Mouse (Mus musculus): ENCODE measurements around the gene F3. TPM values are rescaled to one million over a fixed set of nuclear protein-coding genes. Genes with fewer than 3 reads are reported as not detected.

The F3 gene
- polyA plus RNA-seq, 1 experiment from 2014 or later: 6.3 TPM

- no peak overlapping the region for H3K4me3 ChIP-seq
- no peak for ATAC-seq (ENCODE audit: insufficient number of reproducible peaks, low FRiP score)
- peak overlapping the region; percentile 21; the same call in 1 of the 2 replicates for H3K4me2 ChIP-seq
- no peaks in the 10 kb centered on the region for H3K36me3 ChIP-seq
- peaks cover 26% of the 10 kb centered on the region for H3K4me1 ChIP-seq (replicated peaks)
- peaks cover 10% of the 10 kb centered on the region; the same call in 1 of the 2 replicates for H3K27me3 ChIP-seq (replicated peaks)
- 44% methylated on average over 14 of the region's 14 CpGs for WGBS
- H3K9ac ChIP-seq: no peak overlapping the region
- no peaks in the 10 kb centered on the region for H3K9me3 ChIP-seq (replicated peaks)
- H3K27ac ChIP-seq (ENCODE audit: poor library complexity, severe bottlenecking): no peak overlapping the region
Measured at GRCm38 (mm10) chr3:121720801-121721690, 2.3 kb upstream of the F3 start.

GRCm38 (mm10) chr3:121721691-121722070 lies 1.7 kb upstream of the F3 start:
- H3K4me2 ChIP-seq: peak overlapping the region; percentile 21; the same call in 1 of the 2 replicates

DNA sequence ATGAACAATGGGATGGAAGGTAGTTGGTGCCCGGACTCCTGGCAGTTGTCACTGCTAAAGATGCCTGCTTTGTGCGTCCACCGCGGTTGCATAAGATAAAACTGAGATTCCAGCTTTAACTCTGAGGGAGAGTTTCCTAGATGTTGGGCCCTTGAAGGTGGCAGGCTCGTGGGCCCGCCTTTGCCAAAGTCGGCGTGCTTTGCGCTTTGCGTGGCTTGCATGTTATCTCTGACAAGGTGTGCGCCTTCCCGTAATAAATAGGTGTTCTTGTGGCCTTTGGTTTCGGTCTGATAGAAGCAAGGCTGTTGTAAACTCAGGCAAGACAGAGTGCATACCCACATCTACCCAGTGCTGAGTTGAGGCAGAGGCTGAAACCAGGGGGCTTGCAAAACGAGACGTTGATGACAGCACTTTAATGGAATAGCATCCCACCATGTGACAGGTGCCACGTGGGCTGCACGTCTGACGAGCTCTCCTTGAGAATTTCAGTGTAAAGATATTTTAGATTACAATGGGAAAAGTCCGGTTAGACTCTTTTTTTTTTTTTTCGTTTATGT lies 709 bp downstream of the F3 start:
- Histone ChIP-seq H3K4me3 (peak overlapping the region; percentile 72), H3K9me3 (replicated peaks) (no peaks in the 10 kb centered on the region)
- WGBS: 6% methylated on average over 20 of the region's 20 CpGs

More at GRCm38 (mm10) chr3:121721691-121722070, 1.7 kb upstream of the F3 start:
- peaks cover 10% of the 10 kb centered on the region; the same call in 1 of the 2 replicates for H3K27me3 ChIP-seq (replicated peaks)
- WGBS: 63% methylated on average over 7 of the region's 7 CpGs
- H3K36me3 ChIP-seq: no peaks in the 10 kb centered on the region
- H3K27ac ChIP-seq (ENCODE audit: poor library complexity, severe bottlenecking): no peak overlapping the region
- H3K4me1 ChIP-seq (replicated peaks): peaks cover 26% of the 10 kb centered on the region
- no peaks in the 10 kb centered on the region for H3K9me3 ChIP-seq (replicated peaks)
- no peak overlapping the region for H3K9ac ChIP-seq
- H3K4me3 ChIP-seq: no peak overlapping the region
- no peak for ATAC-seq (ENCODE audit: insufficient number of reproducible peaks, low FRiP score)

DNA sequence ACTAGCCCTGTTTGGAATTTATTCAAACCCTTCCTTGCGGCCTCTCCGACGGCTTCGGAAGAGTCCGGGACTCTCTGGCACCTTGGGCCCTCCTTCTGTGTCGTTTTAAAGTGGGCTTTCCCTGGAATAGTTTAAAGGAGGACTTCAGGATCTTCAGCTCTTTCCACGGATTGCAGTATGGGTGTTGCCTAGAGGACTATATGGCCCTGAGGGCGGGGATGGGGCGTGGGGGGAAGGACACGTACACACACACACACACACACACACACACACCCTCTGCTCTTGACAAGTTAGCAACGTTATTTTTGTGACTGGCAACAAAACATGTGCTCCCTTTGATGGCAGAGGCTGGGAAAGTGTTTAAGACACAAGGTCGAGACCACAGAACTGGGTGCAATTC lies 1.2 kb downstream of the F3 start:
- Histone ChIP-seq H3K9ac (peak overlapping the region; percentile 42; the same call in 1 of the 2 replicates), H3K36me3 (peaks cover 1% of the 10 kb centered on the region; the same call in 1 of the 2 replicates), H3K4me2 (peak overlapping the region; percentile 89), H3K9me3 (replicated peaks) (no peaks in the 10 kb centered on the region), H3K27me3 (replicated peaks) (peaks cover 8% of the 10 kb centered on the region; the same call in 1 of the 2 replicates), H3K4me3 (peak overlapping the region; percentile 72), H3K27ac (ENCODE audit: poor library complexity, severe bottlenecking) (no peak overlapping the region), H3K4me1 (replicated peaks) (peaks cover 29% of the 10 kb centered on the region)
- 29% methylated on average over 12 of the region's 12 CpGs for WGBS
- ATAC-seq (ENCODE audit: insufficient number of reproducible peaks, low FRiP score): no peak

More for the DNA sequence above, 709 bp downstream of the F3 start:
- Histone ChIP-seq H3K9ac (peak overlapping the region; percentile 78), H3K27ac (ENCODE audit: poor library complexity, severe bottlenecking) (no peak overlapping the region; the same call in 1 of the 2 replicates), H3K27me3 (replicated peaks) (peaks cover 10% of the 10 kb centered on the region; the same call in 1 of the 2 replicates), H3K36me3 (no peaks in the 10 kb centered on the region), H3K4me2 (peak overlapping the region; percentile 89), H3K4me1 (replicated peaks) (peaks cover 29% of the 10 kb centered on the region)
- no peak for ATAC-seq (ENCODE audit: insufficient number of reproducible peaks, low FRiP score)

- H3K4me2 ChIP-seq: no peak overlapping the region
- H3K4me3 ChIP-seq: no peak overlapping the region
Measured at GRCm38 (mm10) chr3:121725651-121726050, 2.3 kb downstream of the F3 start.

DNA sequence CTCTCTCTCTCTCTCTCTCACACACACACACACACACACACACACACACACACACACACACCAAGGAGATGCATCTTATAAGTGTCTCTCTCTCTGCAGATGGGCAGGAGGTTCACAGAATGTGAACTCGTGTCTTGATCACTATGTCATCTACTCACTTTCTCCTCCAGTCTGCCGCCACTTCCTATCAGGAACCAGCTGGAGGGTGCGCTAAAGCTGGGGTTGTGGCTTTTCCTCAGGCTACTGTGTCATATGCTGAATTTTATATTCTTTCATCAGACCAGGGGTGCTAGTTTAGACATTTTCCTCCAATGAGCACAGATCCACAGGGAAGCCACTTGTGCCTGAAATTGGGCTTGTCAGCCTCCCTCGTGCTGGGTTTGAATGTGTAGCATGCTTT lies 6.3 kb downstream of the F3 start:
- H3K4me1 ChIP-seq (replicated peaks): peaks cover 4% of the 10 kb centered on the region; the same call in 1 of the 2 replicates
- no peaks in the 10 kb centered on the region for H3K9me3 ChIP-seq (replicated peaks)
- no peak overlapping the region for H3K9ac ChIP-seq
- ATAC-seq (ENCODE audit: insufficient number of reproducible peaks, low FRiP score): no peak
- no peaks in the 10 kb centered on the region for H3K27me3 ChIP-seq (replicated peaks)
- H3K4me3 ChIP-seq: no peak overlapping the region
- H3K4me2 ChIP-seq: no peak overlapping the region
- no peak overlapping the region for H3K27ac ChIP-seq (ENCODE audit: poor library complexity, severe bottlenecking)
- peaks cover 25% of the 10 kb centered on the region for H3K36me3 ChIP-seq
- 79% methylated on average over 4 of the region's 4 CpGs for WGBS

More at GRCm38 (mm10) chr3:121725651-121726050, 2.3 kb downstream of the F3 start:
- 75% methylated on average over 10 of the region's 10 CpGs for WGBS
- Histone ChIP-seq H3K9me3 (replicated peaks) (no peaks in the 10 kb centered on the region), H3K4me1 (replicated peaks) (peaks cover 29% of the 10 kb centered on the region), H3K9ac (no peak overlapping the region), H3K27me3 (replicated peaks) (peaks cover 6% of the 10 kb centered on the region; the same call in 1 of the 2 replicates), H3K36me3 (peaks cover 12% of the 10 kb centered on the region; the same call in 1 of the 2 replicates), H3K27ac (ENCODE audit: poor library complexity, severe bottlenecking) (no peak overlapping the region)
- ATAC-seq (ENCODE audit: insufficient number of reproducible peaks, low FRiP score): no peak

DNA sequence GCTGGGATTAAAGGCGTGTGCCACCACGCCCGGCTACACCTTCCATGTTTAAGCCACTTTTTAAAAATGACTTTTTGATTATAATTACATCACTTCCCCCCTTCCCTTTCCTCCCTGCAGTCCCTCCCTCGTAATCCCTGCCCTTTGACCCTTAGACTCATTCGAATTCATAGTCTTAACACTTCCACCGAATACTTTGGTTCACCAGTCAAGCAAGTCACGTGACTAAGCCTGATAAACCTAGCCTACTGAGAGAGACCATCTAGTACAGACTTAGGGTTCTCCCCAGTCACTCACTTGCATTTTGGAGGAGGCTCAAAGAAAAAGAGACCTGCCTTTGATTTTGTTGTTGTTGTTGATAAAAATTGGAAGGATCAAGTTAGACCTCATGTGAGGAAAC lies 12.2 kb downstream of the F3 start:
- peak overlapping the region; percentile 91 for H3K27ac ChIP-seq (ENCODE audit: poor library complexity, severe bottlenecking)

GRCm38 (mm10) chr3:121736025-121736744 lies 12.8 kb downstream of the F3 start:
- H3K4me1 ChIP-seq (replicated peaks): peaks cover 29% of the 10 kb centered on the region
- peak overlapping the region; percentile 35 for H3K4me2 ChIP-seq
- H3K27ac ChIP-seq (ENCODE audit: poor library complexity, severe bottlenecking): peak overlapping the region; percentile 91
- WGBS: 14% methylated on average over 18 of the region's 18 CpGs
- peak; percentile 87 for ATAC-seq (ENCODE audit: insufficient number of reproducible peaks, low FRiP score)
- H3K27me3 ChIP-seq (replicated peaks): no peaks in the 10 kb centered on the region
- H3K9ac ChIP-seq: peak overlapping the region; percentile 35; the same call in 1 of the 2 replicates
- no peaks in the 10 kb centered on the region for H3K9me3 ChIP-seq (replicated peaks)
- H3K4me3 ChIP-seq: no peak overlapping the region
- H3K36me3 ChIP-seq: peaks cover 14% of the 10 kb centered on the region

More for the DNA sequence above, 12.2 kb downstream of the F3 start:
- H3K9me3 ChIP-seq (replicated peaks): no peaks in the 10 kb centered on the region
- no peak overlapping the region for H3K4me3 ChIP-seq
- peaks cover 29% of the 10 kb centered on the region for H3K4me1 ChIP-seq (replicated peaks)
- 0 out of 2 replicates have a peak overlapping the region, but pooled peaks have one; percentile 35 for H3K4me2 ChIP-seq
- H3K36me3 ChIP-seq: peaks cover 14% of the 10 kb centered on the region
- no peaks in the 10 kb centered on the region for H3K27me3 ChIP-seq (replicated peaks)
- WGBS: 75% methylated on average over 7 of the region's 7 CpGs
- H3K9ac ChIP-seq: no peak overlapping the region
- ATAC-seq (ENCODE audit: insufficient number of reproducible peaks, low FRiP score): no peak; the same call in 1 of the 2 replicates

- WGBS: 60% methylated on average over 1 of the region's 1 CpGs
- Histone ChIP-seq H3K9me3 (replicated peaks) (no peaks in the 10 kb centered on the region), H3K4me2 (no peak overlapping the region), H3K4me3 (no peak overlapping the region), H3K9ac (no peak overlapping the region), H3K4me1 (replicated peaks) (peaks cover 29% of the 10 kb centered on the region), H3K27me3 (replicated peaks) (no peaks in the 10 kb centered on the region), H3K36me3 (peaks cover 10% of the 10 kb centered on the region), H3K27ac (ENCODE audit: poor library complexity, severe bottlenecking) (peak overlapping the region; percentile 91; the same call in 1 of the 2 replicates)
- no peak for ATAC-seq (ENCODE audit: insufficient number of reproducible peaks, low FRiP score)
Measured at GRCm38 (mm10) chr3:121737453-121737852, 14.1 kb downstream of the F3 start.

GRCm38 (mm10) chr3:121737901-121738300 lies 14.6 kb downstream of the F3 start:
- H3K4me1 ChIP-seq (replicated peaks): peaks cover 29% of the 10 kb centered on the region
- no peaks in the 10 kb centered on the region for H3K9me3 ChIP-seq (replicated peaks)
- no peaks in the 10 kb centered on the region for H3K27me3 ChIP-seq (replicated peaks)
- no peak overlapping the region for H3K27ac ChIP-seq (ENCODE audit: poor library complexity, severe bottlenecking)
- H3K9ac ChIP-seq: no peak overlapping the region
- H3K36me3 ChIP-seq: peaks cover 6% of the 10 kb centered on the region
- H3K4me2 ChIP-seq: no peak overlapping the region
- H3K4me3 ChIP-seq: no peak overlapping the region
- WGBS: 79% methylated on average over 2 of the region's 2 CpGs
- ATAC-seq (ENCODE audit: insufficient number of reproducible peaks, low FRiP score): no peak

All from heart, embryonic 12.5 days (tissue).